Mouse (Mus musculus) embryonic facial prominence, embryonic 14.5 days (tissue): ENCODE results near the gene Cnst. TPM values are rescaled to one million over a fixed set of nuclear protein-coding genes. Genes with fewer than 3 reads are reported as not detected.
A peak's percentile ranks its signal among the peaks of the same experiment; 100 is the strongest.

Experiments used
- ATAC-seq: fragments of 200-750 bp; cut with Nextera tagmentation; 2 replicates; pipeline ENCODE4 v1.8.0; 2017; ENCODE audit warnings: low read depth, moderate number of reproducible peaks, moderate TSS enrichment
- DNase-seq: peaks from one replicate; pipeline ENCODE4 v3.0.0-alpha.2; 2015; ENCODE audit warnings: low spot score
- H3K27ac ChIP-seq: fragments of 300-500 bp; sonication (generic); replicated peaks from 2 replicates; pipeline ENCODE4 v1.5.1; 2014; ENCODE audit warnings: low read depth, mild to moderate bottlenecking, low read length, moderate library complexity
- H3K27me3 ChIP-seq: fragments of 300-500 bp; sonication (generic); replicated peaks from 2 replicates; pipeline ENCODE4 v1.6.1; 2014; ENCODE audit warnings: low read length; ENCODE audit not compliant: control insufficient read depth, insufficient read depth
- H3K36me3 ChIP-seq: fragments of 300-500 bp; sonication (generic); 2 replicates; pipeline ENCODE4 v1.6.1; 2014; ENCODE audit warnings: low read length, mixed read lengths; ENCODE audit not compliant: control insufficient read depth, insufficient read depth
- H3K4me1 ChIP-seq: fragments of 300-500 bp; sonication (generic); 2 replicates; pipeline ENCODE4 v1.6.1; 2014; ENCODE audit warnings: antibody characterized with exemption, low read length; ENCODE audit not compliant: control insufficient read depth, insufficient read depth
- H3K4me2 ChIP-seq: fragments of 300-500 bp; sonication (generic); 2 replicates; pipeline ENCODE4 v1.6.1; 2014; ENCODE audit warnings: low read depth, mild to moderate bottlenecking, low read length, moderate library complexity, mixed read lengths
- H3K4me3 ChIP-seq: fragments of 300-500 bp; sonication (generic); 2 replicates; pipeline ENCODE4 v1.5.1; 2014; ENCODE audit warnings: low read depth, mild to moderate bottlenecking, low read length
- H3K9ac ChIP-seq: fragments of 300-500 bp; sonication (generic); 2 replicates; pipeline ENCODE4 v1.6.1; 2014; ENCODE audit warnings: low read depth, mild to moderate bottlenecking, low read length, moderate library complexity, mixed read lengths
- H3K9me3 ChIP-seq: fragments of 300-500 bp; sonication (generic); 2 replicates; pipeline ENCODE4 v1.6.1; 2016; ENCODE audit warnings: low read length; ENCODE audit not compliant: control insufficient read depth
- WGBS: fragments of 180-500 bp; shearing (Covaris S2); extraction: QIAGEN DNeasy Blood & Tissue Kit; methylation state at CpG from one replicate; pipeline ENCODE4 v1.1.7; 2014; 5-methylcytosine and 5-hydroxymethylcytosine counted together
- polyA plus RNA-seq: library from polyadenylated mRNA; unstranded; fragments of >200 nt; fragmentation: Nextera tagmentation; extraction: Ambion mirVana; gene quantifications from 2 replicates; pipeline ENCODE4 v1.2.1, GENCODE M21; 2014

Cnst gene
- polyA plus RNA-seq, 1 experiment from 2014 or later, result 15.8 TPM

- Histone ChIP-seq H3K9me3 (no peaks in the 10 kb centered on the region), H3K4me2 (peak within 1 kb of the TSS; percentile 96), H3K4me3 (peak within 1 kb of the TSS; percentile 81), H3K36me3 (no peaks in the 10 kb centered on the region), H3K27ac (no peak within 1 kb of the TSS), H3K4me1 (0 out of 2 replicates have a peak, but pooled peaks cover 4% of the 10 kb centered on the region), H3K9ac (peak within 1 kb of the TSS; percentile 73), H3K27me3 (no peaks in the 10 kb centered on the region)
- peak; percentile 90 for ATAC-seq
- DNase-seq, result peak; percentile 91
- 8% methylated on average over 36 of the region's 39 CpGs for WGBS
Measured at GRCm38 (mm10) chr1:179517713-179518465, 28.3 kb upstream of the Cnst start, which contains the start of gene Smyd3. TSS of gene Smyd3 (minus strand) at chr1:179518041.

GRCm38 (mm10) chr1:179519901-179520300 lies 26.3 kb upstream of the Cnst start:
- H3K27me3 ChIP-seq, result no peaks in the 10 kb centered on the region
- no peak overlapping the region for H3K27ac ChIP-seq
- DNase-seq (no peak), ATAC-seq (no peak)
- H3K4me1 ChIP-seq, result 0 out of 2 replicates have a peak, but pooled peaks cover 4% of the 10 kb centered on the region
- no peak overlapping the region for H3K4me3 ChIP-seq
- no peaks in the 10 kb centered on the region for H3K9me3 ChIP-seq
- WGBS, result 78% methylated on average over 3 of the region's 3 CpGs
- no peak overlapping the region for H3K9ac ChIP-seq
- H3K4me2 ChIP-seq, result no peak overlapping the region
- no peaks in the 10 kb centered on the region for H3K36me3 ChIP-seq

DNA sequence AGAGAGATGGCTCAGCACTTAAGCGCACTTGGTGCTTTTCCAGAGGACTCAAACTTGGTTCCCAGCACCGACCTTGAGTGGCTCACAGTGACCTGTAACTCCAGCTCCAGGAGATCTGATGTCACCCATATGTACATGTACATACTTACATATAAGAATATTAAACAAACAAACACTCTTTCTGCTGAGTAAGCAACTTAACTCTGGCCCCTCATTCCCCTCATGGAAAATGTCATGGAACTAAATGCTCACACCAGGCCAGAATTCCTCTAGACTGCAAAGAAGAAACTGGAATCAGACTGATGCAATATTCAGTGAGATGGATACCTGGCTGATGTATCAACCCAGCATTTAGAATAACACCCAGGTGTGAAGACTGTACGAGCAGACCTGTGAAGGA lies 7.1 kb upstream of the Cnst start:
- DNase-seq (no peak), ATAC-seq (no peak)
- Histone ChIP-seq H3K4me1 (no peaks in the 10 kb centered on the region), H3K36me3 (peaks cover 28% of the 10 kb centered on the region), H3K27me3 (no peaks in the 10 kb centered on the region), H3K4me2 (no peak overlapping the region), H3K27ac (no peak overlapping the region), H3K9ac (no peak overlapping the region), H3K4me3 (no peak overlapping the region), H3K9me3 (no peaks in the 10 kb centered on the region)
- WGBS, result 97% methylated on average over 3 of the region's 3 CpGs

- Histone ChIP-seq H3K4me2 (no peak overlapping the region), H3K4me3 (no peak overlapping the region), H3K36me3 (peaks cover 20% of the 10 kb centered on the region), H3K4me1 (no peaks in the 10 kb centered on the region), H3K27me3 (no peaks in the 10 kb centered on the region), H3K9ac (no peak overlapping the region), H3K27ac (no peak overlapping the region), H3K9me3 (no peaks in the 10 kb centered on the region)
- no peak for DNase-seq
- ATAC-seq, result no peak
- 87% methylated on average over 3 of the region's 3 CpGs for WGBS
Measured at GRCm38 (mm10) chr1:179539887-179540286, 6.3 kb upstream of the Cnst start.

DNA sequence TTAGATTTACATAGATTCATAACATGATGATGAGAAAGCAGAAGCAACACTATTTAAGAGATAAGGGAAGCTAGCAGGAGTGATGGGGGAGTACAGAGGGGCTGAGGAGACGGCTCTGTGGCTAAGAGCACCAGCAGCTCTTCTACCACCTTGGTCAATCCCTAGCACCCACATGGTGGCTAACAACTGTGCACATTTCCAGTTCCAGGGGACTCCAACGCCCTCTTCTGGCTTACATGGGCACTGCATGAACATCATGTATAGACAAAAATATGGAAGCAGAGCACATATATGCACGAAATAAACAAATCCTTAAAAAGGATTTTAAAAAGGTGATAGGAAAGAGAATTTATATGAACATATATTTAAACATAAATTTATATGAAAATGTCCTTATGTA lies 4.7 kb upstream of the Cnst start:
- ATAC-seq, result no peak
- peaks cover 5% of the 10 kb centered on the region for H3K4me1 ChIP-seq
- no peak overlapping the region for H3K4me3 ChIP-seq
- 63% methylated on average over 3 of the region's 3 CpGs for WGBS
- no peaks in the 10 kb centered on the region for H3K27me3 ChIP-seq
- no peak for DNase-seq
- no peaks in the 10 kb centered on the region for H3K9me3 ChIP-seq
- H3K27ac ChIP-seq, result no peak overlapping the region
- no peak overlapping the region for H3K9ac ChIP-seq
- no peak overlapping the region for H3K4me2 ChIP-seq
- 0 out of 2 replicates have a peak, but pooled peaks cover 15% of the 10 kb centered on the region for H3K36me3 ChIP-seq

DNA sequence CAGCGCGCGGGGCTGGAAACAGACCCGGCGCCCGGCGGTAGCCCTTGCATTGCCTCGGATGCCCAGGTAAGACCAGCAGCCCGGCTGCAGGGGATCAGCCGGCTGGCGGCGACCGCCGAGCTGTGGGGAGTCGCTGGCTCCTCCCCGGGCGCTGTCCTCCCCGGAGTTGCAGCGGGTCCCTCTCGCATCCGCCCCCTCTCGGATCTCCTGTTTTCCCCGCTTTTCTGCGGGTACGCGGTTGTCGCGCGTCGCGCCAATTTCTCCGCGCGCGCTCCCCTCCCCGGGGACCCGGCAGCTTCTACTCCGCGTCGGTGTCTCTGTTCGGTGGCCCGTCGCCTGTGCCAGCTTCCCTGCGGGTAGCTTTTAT lies 364 bp downstream of the Cnst start:
- Histone ChIP-seq H3K4me1 (peaks cover 19% of the 10 kb centered on the region), H3K9ac (peak overlapping the region; percentile 82), H3K4me3 (peak overlapping the region; percentile 62), H3K27me3 (no peaks in the 10 kb centered on the region), H3K4me2 (peak overlapping the region; percentile 83), H3K9me3 (no peaks in the 10 kb centered on the region), H3K27ac (peak overlapping the region; percentile 92), H3K36me3 (0 out of 2 replicates have a peak, but pooled peaks cover 4% of the 10 kb centered on the region)
- ATAC-seq (peak; percentile 87), DNase-seq (peak; percentile 80)
- 1% methylated on average over 16 of the region's 44 CpGs for WGBS

DNA sequence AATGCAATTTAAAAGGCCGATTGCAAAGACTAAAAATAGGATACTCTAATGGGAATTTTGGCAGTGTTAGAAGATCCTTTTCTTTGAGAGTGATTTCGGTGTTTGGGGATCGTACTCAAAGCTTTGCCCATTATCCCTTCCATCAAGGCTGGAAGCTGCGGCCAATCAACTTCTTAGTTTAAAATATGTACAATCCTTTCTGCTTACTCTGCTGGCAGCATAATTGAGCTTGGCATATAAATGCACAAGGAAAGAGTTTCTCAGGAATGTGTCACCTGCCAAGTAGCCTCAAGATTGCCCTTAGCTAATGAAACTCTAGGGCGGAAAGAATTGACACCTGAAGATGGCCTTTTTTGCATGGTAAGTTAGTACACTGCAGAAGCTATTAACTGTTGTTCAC lies 1.0 kb downstream of the Cnst start:
- peak overlapping the region; percentile 82 for H3K9ac ChIP-seq
- peak overlapping the region; percentile 92 for H3K27ac ChIP-seq
- H3K4me1 ChIP-seq, result peaks cover 19% of the 10 kb centered on the region
- ATAC-seq (no peak), DNase-seq (peak; percentile 50)
- no peaks in the 10 kb centered on the region for H3K9me3 ChIP-seq
- H3K4me2 ChIP-seq, result peak overlapping the region; percentile 83
- 0 out of 2 replicates have a peak, but pooled peaks cover 4% of the 10 kb centered on the region for H3K36me3 ChIP-seq
- peak overlapping the region; percentile 62 for H3K4me3 ChIP-seq
- no peaks in the 10 kb centered on the region for H3K27me3 ChIP-seq
- 10% methylated on average over 5 of the region's 5 CpGs for WGBS

GRCm38 (mm10) chr1:179548220-179548619 lies 2.0 kb downstream of the Cnst start:
- no peak overlapping the region for H3K4me3 ChIP-seq
- no peaks in the 10 kb centered on the region for H3K9me3 ChIP-seq
- H3K4me1 ChIP-seq, result peaks cover 19% of the 10 kb centered on the region
- WGBS, result 61% methylated on average over 11 of the region's 11 CpGs
- H3K9ac ChIP-seq, result peak overlapping the region; percentile 27; the same call in 1 of the 2 replicates
- peak overlapping the region; percentile 83 for H3K4me2 ChIP-seq
- H3K36me3 ChIP-seq, result 0 out of 2 replicates have a peak, but pooled peaks cover 3% of the 10 kb centered on the region
- ATAC-seq, result no peak
- no peaks in the 10 kb centered on the region for H3K27me3 ChIP-seq
- no peak overlapping the region for H3K27ac ChIP-seq
- DNase-seq, result no peak
